Mouse (Mus musculus) kidney, adult 18-20 months (tissue): ENCODE measurements around the gene Rem1.
"Not testable (repeated sequence)": the region's sequence is repeated elsewhere in the genome, so short reads cannot be mapped to it uniquely, and the experiment has no call there.

Experiments used
- DNase-seq: peaks from one replicate; pipeline ENCODE4 v3.0.0; 2021

Gene Rem1

DNA sequence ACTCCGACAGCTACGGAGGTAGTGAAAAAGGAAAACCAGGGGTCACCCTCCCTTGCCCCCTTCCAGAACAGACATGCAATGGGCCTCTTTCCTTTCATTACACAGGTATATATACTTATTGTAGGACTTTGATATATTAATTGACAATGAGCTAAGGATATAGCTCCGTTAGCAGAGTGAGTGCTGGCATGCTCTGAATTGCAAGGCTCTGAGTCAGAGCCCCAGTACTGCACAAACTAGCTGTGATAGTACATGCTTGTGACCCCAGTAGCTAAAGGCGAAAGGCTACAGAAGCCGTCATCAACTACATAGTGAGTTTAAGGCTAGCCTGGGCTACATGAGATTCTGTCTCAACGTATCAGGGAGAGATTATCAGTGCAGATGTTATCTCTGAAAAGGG lies 3.2 kb downstream of the Rem1 start:
- DNase-seq, result no peak

DNA sequence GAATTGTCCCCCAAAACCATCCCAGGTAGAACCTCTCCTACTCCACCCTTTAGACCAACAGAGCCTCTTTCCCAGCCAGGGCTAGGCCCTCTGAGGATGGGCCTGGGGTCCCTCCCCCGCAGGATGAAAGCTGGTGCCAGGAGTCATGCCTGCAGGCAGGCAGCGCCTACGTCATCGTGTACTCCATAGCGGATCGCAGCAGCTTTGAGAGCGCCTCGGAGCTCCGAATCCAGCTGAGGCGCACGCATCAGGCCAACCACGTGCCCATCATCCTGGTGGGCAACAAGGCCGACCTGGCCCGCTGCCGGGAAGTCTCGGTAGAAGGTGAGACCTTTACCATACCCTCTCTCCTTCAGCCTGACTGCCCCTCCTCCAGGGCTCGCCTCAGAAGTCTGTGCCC lies 6.6 kb downstream of the Rem1 start:
- no peak for DNase-seq

DNA sequence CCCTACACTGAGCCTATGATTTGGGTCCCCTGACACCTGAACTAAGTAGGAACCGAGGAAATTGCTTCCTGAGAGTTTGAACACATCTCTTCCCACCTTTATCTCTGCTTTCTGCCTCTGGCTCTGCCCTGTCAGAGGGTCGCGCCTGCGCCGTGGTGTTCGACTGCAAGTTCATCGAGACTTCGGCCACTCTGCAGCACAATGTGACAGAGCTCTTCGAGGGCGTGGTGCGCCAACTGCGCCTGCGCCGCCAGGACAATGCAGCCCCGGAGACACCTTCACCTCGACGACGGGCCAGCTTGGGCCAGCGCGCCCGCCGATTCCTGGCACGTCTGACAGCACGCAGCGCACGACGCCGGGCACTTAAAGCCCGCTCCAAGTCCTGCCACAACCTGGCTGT lies 7.6 kb downstream of the Rem1 start:
- DNase-seq, result no peak

DNA sequence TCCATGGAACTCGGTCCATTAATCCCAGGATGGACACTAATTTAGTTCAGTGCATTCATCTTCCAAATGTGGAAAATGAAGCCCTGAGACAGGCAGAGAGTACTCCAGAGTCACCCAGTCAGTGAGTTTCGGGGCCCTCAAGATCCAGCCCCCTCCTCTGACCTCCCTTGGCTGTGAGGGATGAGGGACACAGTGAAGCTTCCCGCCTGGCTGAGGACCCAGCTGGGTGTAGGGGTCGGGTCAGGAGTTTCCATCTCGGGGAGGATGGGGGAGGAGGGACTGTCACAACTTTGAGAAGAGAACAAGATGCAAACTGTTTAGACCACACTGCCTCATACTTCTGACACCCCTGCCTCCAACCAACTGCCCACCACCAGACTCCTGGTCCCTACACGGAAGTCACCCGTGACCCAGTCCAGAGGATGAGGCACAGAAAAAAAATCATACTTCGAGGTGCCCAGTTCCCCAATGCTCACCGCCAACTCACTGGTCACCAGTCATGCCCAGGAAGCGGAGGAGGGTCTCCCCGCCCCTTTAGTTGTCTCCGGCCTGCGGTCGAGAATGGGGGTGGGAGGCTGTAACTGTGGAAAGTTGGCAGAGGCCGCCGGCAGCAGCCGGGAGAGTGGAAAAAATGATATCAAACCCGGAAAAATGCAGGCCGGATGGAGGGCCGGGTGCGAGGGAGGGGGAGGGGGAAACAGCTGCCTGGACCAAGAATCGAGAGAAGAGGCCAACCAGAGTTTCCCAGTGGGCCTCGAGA lies 9.7 kb downstream of the Rem1 start:
- peak; percentile 67 for DNase-seq

DNA sequence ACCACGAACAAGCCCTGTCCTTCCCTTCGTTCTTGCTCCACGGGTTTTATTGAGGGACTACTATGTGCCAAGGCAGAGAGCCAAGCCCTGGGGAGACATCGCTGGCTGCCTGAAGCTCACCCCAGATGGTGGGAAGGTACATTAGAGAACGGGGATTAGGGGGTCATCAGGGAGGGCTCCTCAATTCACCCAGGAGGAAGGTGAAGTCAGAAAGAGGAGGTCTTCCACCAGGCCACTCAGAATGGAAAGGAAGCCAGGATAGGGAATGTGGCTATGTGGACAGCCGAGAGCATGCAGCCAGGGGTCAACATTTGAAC lies 10.2 kb downstream of the Rem1 start:
- DNase-seq, result no peak

DNA sequence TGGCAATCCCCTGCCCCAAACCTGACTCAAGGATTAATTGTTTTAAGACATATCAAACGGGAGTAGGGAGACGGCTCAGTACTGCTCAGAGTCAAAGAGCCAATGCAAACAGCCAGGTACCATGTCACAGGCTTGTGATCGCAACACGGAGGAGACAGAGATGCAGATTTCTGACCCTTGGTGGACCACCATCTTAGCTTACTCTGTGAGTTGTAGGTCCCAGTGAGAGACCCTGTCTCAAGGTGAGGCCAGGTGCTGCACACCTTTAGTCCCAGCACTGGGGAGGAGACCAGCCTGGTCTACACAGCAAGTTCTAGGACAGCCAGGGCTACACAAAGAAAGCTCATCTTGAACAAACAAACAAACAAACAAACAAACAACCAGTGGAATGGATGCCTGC lies 10.6 kb downstream of the Rem1 start:
- no peak for DNase-seq

DNA sequence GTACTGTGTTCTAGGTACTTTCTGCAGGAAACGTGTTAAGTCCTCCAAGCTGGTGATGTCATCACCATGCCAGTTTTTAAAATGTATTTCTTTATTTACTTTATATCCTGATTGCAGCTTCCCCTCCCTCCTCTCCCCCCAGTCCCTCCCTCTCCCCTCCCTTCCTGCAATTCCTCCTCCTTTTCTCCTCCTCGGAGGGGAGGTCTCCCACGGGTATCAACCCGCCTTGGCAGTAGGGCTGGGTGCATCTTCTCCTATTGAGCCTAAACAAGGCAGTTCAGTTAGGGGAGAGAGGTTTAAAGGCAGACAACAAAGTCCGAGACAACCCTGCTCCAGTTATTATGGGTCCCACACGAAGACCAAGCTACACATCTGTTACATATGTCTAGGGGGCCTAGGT lies 12.1 kb downstream of the Rem1 start:
- no peak for DNase-seq

DNA sequence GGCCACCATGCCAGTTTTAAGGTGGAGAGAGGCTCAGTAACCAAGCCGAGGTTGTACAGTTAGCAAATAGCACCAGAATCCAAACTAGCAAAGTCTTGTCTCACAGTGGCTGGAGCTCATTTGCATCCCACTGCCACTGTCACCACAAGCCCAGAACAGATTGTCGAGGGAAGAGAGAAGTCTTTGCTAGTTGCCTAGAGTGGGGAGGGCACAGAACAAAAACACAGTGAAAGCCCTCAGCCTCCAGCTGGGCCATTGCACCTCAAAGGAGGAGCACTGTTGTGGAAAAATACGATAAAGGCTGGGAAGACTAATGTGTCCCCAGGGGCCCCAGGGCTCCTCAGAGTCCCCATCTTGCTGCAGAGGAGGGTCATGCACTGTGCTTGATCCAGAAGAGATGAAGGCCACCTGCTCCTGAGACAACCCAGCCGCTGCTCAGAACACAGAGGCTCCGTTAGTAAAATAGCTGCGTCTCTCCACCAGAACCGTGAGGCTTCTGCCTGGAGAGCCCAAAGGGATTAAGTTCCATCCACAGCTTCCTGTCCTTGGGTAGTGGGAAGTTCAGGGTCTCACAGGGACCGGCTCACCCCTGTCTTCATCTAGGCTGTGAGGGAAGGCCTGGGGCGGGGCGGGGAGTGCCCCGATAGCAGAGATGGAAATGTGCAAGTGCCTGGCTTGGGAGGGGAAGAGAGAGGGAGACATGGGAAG lies 12.8 kb downstream of the Rem1 start:
- peak; percentile 53 for DNase-seq

DNA sequence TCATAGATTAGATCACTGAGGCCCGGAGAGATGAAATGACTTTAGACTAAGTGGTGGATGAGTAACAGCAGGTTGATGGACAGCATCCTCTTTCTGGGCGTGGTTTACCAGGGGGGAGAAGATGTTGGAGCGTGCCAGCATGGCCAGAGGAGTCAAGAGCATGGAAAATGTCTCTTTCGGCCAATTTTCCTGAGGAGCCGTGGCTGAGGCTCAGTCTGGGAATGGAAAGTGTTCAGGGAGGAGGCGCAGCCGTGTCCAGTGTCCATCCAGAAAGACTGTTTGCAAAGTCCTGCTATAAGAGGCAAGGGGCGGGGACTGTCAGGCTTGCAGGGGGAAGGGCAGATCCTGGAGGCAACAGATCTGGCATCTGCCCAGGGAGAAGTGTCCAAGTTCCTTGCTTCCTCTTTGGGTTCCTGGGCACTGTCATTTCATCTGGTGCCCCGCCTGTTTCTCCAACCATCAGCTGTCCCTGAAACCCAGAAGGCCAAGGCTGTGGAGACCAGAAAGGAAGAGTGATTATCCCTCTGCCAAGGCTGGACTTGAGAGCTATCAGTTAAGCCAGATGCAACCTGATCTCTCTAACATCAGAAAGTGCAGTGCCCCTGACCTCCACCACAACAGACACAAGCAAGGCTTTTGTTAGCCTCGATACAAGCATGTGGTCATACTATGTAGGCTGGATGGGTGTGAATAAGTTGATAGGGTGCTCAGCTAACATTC lies 26.3 kb downstream of the Rem1 start:
- DNase-seq, result no peak

DNA sequence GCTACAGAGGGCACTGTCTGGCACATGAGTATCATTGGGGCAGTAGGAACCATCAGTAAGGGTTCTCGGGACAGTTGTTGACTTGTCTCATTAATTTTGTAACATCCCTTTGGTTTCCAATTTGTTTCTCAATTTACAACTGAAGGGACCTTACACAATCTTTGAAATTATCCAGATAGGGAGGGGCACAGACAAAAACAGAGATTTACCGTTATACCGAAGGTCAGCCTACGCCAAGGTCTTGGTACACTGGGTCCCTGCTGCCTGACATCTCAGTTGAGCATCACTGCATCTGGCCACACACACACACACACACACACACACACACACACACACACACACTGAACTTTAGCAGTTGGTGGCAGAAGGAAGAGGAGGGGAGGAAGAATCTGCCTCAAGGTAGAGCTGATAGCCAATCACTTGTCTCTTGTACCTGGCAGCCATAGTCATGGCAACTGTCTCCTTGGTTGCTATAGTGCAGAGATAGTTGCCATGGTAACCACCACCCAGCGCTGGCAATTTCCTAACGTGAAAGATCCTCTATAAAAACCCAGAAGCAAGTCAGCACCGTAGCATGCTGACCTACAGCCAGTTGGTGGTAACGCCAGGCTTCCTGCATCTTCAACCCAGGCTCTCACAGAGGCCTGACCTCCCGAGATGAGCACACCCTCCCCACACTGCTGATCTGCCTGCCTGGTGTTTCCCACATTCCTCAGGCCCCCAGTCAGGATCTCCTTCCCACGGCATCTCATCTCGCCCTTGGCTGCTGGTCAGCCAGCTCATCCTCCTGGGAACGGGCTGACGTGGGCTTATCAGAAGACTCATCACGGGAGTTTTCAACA lies 27.3 kb downstream of the Rem1 start:
- no peak for DNase-seq

DNA sequence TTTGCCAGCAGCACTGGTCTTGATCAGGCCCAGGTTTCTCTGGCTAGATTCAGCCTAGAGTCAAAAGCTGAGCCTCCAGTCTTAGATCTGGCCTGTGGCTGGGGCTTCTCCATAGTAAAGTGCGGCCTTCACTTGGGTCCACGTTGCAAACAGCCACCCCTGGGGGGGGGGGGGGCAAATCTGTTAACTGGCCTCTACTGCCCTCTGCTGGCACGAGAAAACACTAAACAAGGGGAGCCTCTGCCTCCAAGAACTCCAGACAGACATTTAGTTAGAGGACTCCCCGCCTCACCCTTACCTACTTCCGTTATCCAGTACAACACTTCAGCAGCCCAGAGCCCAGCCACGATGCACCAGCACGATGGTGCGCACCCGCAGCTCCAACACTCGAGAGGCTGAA lies 30.6 kb downstream of the Rem1 start:
- no peak for DNase-seq

DNA sequence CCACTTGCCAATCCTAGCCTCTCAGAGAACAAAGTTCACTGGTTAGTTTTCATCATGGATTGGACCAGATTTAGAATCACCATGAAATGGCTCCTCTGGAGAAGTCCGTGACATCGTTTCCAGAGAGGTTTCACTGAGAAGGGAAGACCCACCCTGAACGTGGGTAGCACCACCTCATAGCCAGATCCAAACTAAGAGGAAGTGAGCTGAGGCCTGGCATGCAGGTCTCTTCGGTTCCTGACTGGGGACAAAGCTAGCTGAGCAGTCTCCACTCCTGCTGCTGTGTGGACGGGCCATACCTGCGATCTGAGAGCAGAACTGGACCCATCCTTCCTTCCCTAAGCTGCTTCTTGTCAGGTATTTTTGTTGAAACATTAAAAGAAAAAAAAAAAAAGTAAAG lies 34.4 kb downstream of the Rem1 start:
- DNase-seq, result no peak

DNA sequence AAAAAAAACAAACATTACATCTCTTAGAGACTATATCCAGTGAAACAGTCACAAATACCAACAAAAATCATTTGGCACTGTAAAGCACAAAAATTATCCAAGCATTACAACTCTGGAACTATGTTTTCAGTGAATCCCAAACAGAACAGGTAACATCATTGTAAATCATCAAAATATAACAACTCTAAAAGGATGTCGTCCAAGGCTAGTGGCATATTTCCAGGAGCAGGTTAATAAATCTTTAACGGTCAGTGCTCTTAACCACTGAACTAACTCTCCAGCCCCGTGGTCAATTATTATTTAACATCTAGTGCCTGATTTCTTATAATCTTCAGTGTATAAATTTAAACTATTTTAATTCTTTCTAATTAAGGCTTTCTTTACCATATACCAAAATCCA lies 39.4 kb downstream of the Rem1 start:
- not testable (repeated sequence) for DNase-seq

DNA sequence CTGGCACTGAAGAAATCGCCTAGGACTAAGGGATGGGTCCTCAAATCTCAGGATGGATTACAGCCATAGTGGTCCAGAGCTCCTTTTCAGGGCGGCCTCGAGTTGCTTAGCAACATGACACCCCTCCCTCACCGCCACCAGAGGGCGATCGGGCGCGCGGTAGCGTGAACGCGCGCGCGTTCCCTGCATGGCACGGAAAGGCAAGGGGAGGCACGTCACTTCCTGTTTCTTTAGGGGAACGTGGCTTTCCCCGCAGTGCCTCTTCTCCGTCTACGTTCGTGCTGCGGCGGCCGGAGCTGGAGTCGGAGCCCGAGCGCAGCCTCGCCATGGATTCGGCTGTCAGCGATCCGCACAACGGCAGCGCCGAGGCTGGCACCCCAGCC lies 42.5 kb downstream of the Rem1 start, which contains the start of gene H13:
H13 (plus strand) TSS at position 206 of the 383 bp plus-strand sequence.
- DNase-seq, result peak; percentile 92

DNA sequence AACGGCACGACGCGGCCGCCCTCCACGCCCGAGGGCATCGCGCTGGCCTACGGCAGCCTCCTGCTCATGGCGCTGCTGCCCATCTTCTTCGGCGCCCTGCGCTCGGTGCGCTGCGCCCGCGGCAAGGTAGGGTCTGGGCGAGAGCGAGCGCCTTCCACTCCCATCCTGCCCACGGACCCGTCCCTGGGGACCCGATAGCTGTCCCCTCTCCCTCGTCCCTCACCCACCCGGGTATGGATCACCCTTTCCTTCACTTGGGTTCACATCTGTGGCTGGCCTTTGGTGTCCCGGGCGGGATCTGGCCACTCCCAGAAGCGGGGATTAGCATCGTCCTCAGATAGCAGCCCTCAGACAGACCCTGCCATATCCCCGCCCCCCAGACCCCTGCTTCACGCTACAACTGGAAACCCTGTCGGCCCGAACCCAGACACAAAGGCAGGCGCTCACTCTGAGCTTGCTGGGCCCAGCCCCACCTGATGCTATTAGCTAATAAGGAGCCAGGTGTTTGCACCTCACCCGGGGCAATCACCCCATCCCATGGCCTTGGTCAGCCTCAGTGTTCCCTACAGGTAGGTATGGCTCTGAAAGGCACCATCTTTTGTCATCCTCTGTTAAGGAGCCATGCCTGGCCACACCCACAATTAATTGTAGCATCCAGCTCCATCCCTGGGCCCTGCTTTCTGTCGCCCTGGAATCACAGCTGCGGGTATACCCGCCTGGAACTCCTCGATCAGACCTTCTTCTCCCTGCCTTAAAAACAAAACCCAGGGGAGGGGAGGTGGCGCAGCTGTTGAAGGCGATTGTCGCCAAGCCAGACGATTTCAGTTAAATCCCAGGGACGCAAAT lies 43.1 kb downstream of the Rem1 start:
- no peak for DNase-seq

DNA sequence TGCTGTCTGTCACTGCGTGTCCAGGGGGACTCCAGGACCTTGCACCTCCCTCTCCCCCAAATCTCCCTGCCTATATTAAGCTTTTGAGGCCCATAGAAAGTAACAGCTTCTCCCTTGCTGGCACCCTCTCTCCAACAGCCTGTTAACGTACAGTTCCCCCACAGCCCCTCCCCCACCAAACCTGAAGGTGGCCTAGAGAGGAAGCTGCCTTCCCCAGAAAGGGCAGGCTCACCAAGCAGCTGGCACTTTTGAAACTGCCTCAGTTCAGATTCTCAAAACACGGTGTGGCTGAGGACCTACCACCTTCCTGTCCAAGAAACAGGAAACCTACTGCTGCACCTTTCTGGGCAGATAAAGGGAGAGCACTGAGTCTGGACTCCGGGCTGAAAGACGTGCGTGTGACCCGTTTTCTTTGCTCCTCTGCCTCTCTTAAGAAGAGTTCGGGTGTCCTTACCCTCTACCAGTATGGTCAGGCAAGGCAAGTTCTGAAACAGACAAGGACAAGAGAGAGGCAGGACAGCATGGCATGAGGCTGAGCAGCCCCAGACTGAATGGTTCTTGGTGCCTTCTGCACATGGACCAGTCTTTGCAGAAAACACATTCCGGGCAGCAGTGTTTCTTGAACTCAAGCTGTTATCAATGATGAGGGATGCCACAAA lies 44.4 kb downstream of the Rem1 start:
- DNase-seq, result no peak

DNA sequence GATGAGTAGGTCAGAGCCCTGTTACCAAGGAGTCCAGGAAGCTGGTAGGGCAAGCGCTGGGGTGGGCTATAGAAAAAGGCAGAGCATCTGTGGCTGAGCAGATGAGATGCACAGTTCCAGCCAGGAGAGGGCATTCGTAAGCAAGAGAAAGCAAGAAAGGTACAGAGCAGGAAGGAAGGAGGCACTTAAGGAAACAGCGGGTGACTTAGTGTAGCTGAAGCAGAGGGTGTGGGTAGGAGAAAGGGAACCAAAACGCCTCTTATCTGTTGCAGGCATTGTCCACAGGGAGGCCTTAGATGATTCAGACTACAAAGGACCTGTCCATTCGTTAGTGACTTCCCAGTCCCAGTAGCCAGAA lies 44.9 kb downstream of the Rem1 start:
- peak; percentile 43 for DNase-seq

DNA sequence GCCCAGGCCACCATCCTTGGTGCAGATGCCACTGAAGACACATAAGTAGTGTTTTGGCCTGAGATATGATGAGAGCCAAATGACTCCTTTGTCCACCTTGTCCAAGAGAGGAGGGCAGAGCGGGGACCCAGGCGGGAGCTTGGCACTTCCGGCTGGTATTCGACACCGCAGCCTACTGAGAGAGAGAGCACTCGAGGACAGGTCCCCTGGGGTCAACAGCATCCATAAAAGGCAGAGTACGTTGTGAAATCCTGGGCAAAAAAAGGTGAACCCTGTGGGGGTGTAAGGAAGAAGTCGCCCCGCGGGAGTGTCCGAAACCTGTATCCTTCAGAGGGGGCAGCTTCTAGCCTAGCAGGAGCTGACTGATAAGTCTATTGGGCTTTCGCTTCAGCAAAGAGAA lies 45.4 kb downstream of the Rem1 start:
- no peak for DNase-seq

DNA sequence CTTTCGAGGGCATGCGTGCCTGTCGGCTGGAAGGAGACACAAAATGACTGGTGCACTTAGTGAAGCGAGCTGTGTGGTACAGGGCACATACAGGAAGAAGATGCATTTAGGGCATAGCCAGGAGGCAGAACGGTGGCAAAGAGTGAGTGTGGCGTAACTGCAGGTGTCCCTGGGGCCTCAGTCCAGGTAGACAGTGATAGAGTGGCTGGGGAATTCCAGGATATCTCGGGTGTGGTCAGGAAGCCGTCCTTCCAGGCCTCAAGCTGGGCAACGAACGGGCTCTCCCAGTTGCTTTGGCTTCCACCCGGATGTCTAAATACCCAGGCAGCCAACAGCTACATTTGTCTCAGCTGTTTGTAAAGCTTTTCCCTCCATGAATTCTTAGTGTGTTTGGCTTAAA lies 47.4 kb downstream of the Rem1 start:
- DNase-seq, result no peak

DNA sequence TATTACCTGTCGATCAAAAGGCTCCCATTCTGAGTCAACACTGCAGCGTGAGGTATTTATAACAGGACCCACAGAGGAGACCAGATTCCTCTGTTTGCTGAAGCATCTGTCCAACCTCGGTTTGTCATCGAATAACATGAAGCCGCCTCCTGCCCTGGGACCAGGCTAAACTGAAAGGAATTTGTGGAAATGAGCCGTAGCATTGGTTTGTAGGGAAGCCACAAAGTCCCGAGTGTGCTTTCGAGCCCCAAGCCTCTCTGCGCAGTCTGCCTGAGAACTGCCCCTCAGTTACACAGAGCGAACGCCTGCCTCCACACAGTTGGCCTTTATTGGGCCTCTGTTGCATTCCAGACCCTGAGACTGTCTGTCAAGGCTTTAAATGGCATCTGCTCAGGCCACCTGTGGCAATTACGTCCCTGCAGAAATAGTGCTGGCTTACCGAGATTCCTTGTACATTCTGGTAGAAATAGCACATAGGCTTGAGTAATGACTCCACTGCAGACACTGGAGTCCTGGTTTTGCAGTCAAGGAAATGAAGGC lies 48.6 kb downstream of the Rem1 start:
- no peak for DNase-seq

DNA sequence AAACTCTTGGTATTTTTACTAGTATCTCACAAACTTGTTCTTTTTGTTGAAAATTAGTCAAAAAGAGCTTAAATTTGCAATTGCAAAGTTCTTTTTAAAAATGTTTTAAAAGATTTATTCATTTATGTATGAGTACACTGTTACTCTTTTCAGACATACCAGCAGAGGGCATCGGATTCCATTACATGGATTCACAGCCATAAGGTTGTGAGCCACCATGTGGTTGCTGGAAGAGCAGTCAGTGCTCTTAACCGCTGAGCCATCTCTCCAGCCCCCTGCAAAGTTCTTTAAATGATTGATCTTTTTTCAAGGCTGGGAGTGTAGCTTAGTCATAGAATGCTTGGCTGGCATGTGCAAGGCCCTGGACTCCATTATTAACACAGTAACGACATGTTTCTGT lies 51.6 kb downstream of the Rem1 start:
- peak; percentile 9 for DNase-seq

DNA sequence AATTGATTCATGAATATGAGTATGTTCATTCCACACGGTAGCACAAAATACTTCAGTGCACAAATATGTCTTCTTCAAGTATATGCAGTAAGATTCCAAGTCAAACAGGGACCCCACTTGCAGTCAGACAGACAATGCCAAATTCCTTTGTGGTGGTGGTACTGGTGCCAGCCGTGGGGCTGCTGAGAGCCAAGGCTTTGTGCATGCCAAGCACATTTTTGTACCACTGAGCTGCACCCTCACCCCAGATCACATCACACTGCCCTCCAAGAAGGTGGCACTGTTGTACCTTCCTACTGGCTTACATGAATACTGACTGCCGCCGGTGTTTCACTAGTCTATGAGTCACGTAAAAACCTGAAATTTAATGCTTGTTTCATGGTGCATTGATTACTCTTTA lies 52.2 kb downstream of the Rem1 start:
- DNase-seq, result peak; percentile 16
